Mouse (Mus musculus) cortical plate, adult 2 months (tissue): ENCODE measurements at regions not wholly inside any gene's neighbourhood (a gene's known extent, or its start where the extent isn't known, plus 50 kb on each side); places are given as distances from the start of the nearest gene placed in this dataset.

ENCODE experiments used
- H3K27ac ChIP-seq: fragments of 200-500 bp; 2 replicates; pipeline ENCODE4 v1.5.1; 2012; ENCODE audit warnings: low read length, control low read depth, inconsistent platforms; ENCODE audit not compliant: insufficient read depth
- H3K4me1 ChIP-seq: fragments of 200-500 bp; 2 replicates; pipeline ENCODE4 v1.6.1; 2011; ENCODE audit warnings: low read length; ENCODE audit not compliant: control insufficient read depth, insufficient read depth
- H3K4me3 ChIP-seq: fragments of 200-500 bp; 2 replicates; pipeline ENCODE4 v1.5.1; 2011; ENCODE audit warnings: mild to moderate bottlenecking, low read length, control low read depth; ENCODE audit not compliant: insufficient read depth
- CTCF ChIP-seq: fragments of 200-500 bp; IDR thresholded peaks from 2 replicates; pipeline ENCODE4 v1.5.1; 2011; ENCODE audit warnings: mild to moderate bottlenecking, control low read depth, low read length; ENCODE audit not compliant: insufficient read depth; ENCODE audit errors: extremely low read depth
- POLR2A ChIP-seq: fragments of 200-500 bp; IDR thresholded peaks from 2 replicates; pipeline ENCODE4 v1.6.1; 2011; ENCODE audit warnings: mild to moderate bottlenecking, low read length, control low read depth; ENCODE audit not compliant: insufficient read depth; ENCODE audit errors: extremely low read depth

GRCm38 (mm10) chr3:54538055-54538454, 154.6 kb upstream of the Supt20 start:
- no peak for TF ChIP-seq POLR2A
- TF ChIP-seq CTCF, result no peak
- no peak overlapping the region for H3K27ac ChIP-seq

DNA sequence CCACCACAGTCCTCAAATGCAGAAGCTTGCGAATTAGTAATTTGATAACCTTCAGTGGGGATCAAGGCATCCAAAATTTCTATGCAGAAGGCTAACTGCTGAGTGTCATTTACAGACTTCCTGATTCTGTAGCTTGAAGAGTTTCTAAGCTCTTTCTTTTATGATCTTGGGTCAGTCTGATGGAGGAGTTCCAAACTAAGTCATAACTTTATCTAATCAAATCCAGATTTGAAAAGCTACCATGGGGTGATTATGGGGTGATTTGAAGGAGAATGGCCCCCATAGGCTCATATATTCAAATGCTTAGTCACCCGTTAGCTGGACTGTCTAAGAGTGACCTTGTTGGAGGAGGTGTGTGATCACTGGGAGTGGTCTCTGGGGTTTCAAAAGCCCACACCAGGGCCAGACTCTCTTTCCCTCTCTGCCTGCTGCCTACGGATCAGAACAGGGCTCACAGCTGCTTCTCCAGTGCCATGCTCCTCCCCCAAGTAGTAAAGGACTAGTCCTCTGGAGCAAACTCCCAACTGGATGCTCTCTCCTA, 152.0 kb upstream of the Supt20 start:
- TF ChIP-seq POLR2A (no peak), CTCF (no peak)
- Histone ChIP-seq H3K4me3 (no peak overlapping the region), H3K4me1 (no peaks in the 10 kb centered on the region), H3K27ac (no peak overlapping the region)

More at GRCm38 (mm10) chr3:54538055-54538454, 154.6 kb upstream of the Supt20 start:
- peaks cover 2% of the 10 kb centered on the region; the same call in 1 of the 2 replicates for H3K4me1 ChIP-seq
- H3K4me3 ChIP-seq, result no peak overlapping the region

GRCm38 (mm10) chr3:54541389-54541788, 151.2 kb upstream of the Supt20 start:
- no peaks in the 10 kb centered on the region for H3K4me1 ChIP-seq
- H3K27ac ChIP-seq, result no peak overlapping the region
- TF ChIP-seq CTCF (no peak), POLR2A (no peak)
- no peak overlapping the region for H3K4me3 ChIP-seq

GRCm38 (mm10) chr3:54545393-54545792, 147.2 kb upstream of the Supt20 start:
- Histone ChIP-seq H3K27ac (no peak overlapping the region), H3K4me3 (no peak overlapping the region), H3K4me1 (no peaks in the 10 kb centered on the region)
- TF ChIP-seq CTCF (no peak), POLR2A (no peak)

DNA sequence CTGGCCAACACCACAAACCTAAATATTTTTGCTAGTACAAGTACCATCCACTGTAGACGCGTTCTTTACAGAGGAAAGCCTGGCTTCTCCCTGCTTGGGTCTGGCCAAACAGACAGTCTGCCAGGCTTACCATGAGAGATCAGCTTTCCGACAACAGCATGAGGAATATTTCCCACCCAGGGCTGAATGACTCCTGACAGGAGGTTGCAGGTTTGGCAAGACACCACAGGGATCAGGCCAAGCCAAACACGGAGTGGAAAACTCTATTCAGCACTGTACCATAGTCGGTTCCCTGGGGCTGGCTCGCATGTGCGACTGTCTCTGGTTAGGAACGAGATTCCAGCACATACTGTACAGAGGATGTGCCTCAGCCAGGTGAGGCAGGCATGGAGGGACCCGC, 140.7 kb upstream of the Supt20 start:
- Histone ChIP-seq H3K4me1 (no peaks in the 10 kb centered on the region), H3K4me3 (no peak overlapping the region), H3K27ac (no peak overlapping the region)
- TF ChIP-seq CTCF (no peak), POLR2A (no peak)

GRCm38 (mm10) chr3:54555954-54556353, 136.7 kb upstream of the Supt20 start:
- TF ChIP-seq CTCF, result no peak
- no peaks in the 10 kb centered on the region for H3K4me1 ChIP-seq
- no peak overlapping the region for H3K4me3 ChIP-seq
- no peak overlapping the region for H3K27ac ChIP-seq

- Histone ChIP-seq H3K4me3 (no peak overlapping the region), H3K27ac (no peak overlapping the region), H3K4me1 (no peaks in the 10 kb centered on the region)
- TF ChIP-seq POLR2A (no peak), CTCF (no peak)
Measured at GRCm38 (mm10) chr3:54559053-54559452, 133.6 kb upstream of the Supt20 start.

DNA sequence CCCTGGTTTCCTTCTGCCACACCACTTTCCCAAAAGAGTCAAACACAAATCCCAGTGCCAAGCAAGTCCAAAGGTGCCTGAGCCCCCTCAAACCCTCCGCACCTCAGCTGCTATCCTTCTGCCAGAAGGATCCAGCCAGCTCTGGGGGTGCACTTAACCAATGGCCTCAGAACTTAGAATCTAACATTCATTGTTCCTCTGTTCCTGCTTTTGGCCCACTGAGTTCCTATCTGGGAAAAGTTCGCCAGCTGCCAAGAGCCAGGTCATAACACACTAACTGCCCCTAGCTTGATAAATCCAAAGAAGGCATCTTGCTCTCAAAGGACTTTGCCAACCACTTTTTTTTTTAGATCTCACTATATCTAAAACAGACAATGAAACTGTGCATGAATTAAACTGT, 133.1 kb upstream of the Supt20 start:
- no peak overlapping the region for H3K27ac ChIP-seq
- H3K4me1 ChIP-seq, result no peaks in the 10 kb centered on the region
- H3K4me3 ChIP-seq, result no peak overlapping the region
- TF ChIP-seq POLR2A (no peak), CTCF (no peak)

DNA sequence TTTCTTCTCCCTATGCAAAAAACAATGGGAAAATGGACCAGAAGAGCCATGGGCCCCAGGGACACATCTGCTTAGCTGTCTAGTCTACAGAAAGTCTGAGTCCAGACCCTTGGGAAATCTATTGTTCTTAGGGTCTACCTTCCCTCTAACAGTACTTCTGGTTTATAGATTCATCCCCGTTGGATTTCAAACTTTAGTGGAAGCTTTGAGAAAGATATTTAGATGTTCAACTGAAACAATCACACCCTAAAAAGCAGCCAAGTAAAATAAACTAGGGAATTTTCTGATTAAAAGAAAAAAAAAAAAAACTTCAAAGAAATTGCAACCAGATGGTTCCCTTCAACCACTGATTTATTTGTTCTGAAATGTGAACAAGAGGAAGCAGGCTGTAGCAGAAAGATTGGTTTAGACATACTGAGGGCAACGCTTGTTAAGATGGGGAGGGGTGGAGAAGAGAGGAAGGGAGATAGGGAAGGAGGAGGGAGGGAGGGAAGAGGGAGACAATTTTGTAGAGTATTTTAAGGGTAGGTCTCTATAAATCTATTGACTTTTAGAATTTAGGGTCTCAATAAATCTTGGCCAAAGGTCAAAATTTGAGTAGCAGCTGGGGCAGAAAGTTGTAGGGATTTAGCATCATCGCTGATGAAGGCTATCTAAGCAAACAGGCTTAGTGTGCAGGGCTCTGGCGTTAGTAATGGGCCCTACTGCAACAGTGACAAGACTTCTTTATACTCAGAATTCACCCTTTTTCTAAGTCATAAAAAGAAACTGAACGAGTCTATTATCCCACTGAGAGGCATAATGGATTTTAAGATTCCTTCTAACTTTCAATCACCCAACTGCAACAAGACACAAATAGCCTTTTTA, 132.3 kb upstream of the Supt20 start:
- Histone ChIP-seq H3K4me3 (no peak overlapping the region), H3K27ac (no peak overlapping the region; the same call in 1 of the 2 replicates), H3K4me1 (no peaks in the 10 kb centered on the region)
- TF ChIP-seq POLR2A (no peak), CTCF (no peak)

- Histone ChIP-seq H3K4me3 (no peak overlapping the region), H3K4me1 (no peaks in the 10 kb centered on the region), H3K27ac (no peak overlapping the region)
- TF ChIP-seq CTCF (no peak), POLR2A (no peak)
Measured at GRCm38 (mm10) chr3:54567329-54567728, 125.3 kb upstream of the Supt20 start.
